Mouse (Mus musculus): ENCODE data around the gene D230025D16Rik. TPM values are rescaled to one million over a fixed set of nuclear protein-coding genes. Genes with fewer than 3 reads are reported as not detected.

The D230025D16Rik gene
- polyA plus RNA-seq, 1 experiment from 2014 or later = 25.9 TPM

GRCm38 (mm10) chr8:105252680-105253537 lies 28.0 kb downstream of the D230025D16Rik start:
- no peak overlapping the region for H3K27ac ChIP-seq (replicated peaks)
- H3K4me3 ChIP-seq = no peak overlapping the region
- peaks cover 37% of the 10 kb centered on the region for H3K27me3 ChIP-seq (replicated peaks; ENCODE audit: low read depth, poor library complexity, severe bottlenecking)
- DNase-seq (ENCODE audit: low spot score) = no peak
- H3K9me3 ChIP-seq = no peaks in the 10 kb centered on the region
- H3K4me1 ChIP-seq = peaks cover 21% of the 10 kb centered on the region
- H3K36me3 ChIP-seq (replicated peaks) = peaks cover 53% of the 10 kb centered on the region
- WGBS = 90% methylated on average over 10 of the region's 10 CpGs

- peaks cover 44% of the 10 kb centered on the region for H3K36me3 ChIP-seq (replicated peaks)
- peak overlapping the region; percentile 72 for H3K4me3 ChIP-seq
- WGBS = 37% methylated on average over 20 of the region's 20 CpGs
- no peak for DNase-seq (ENCODE audit: low spot score)
- peaks cover 46% of the 10 kb centered on the region for H3K27me3 ChIP-seq (replicated peaks; ENCODE audit: low read depth, poor library complexity, severe bottlenecking)
- no peak overlapping the region; the same call in 1 of the 2 replicates for H3K27ac ChIP-seq (replicated peaks)
- H3K4me1 ChIP-seq = peaks cover 24% of the 10 kb centered on the region
- no peaks in the 10 kb centered on the region for H3K9me3 ChIP-seq
Measured at GRCm38 (mm10) chr8:105253766-105254151, 28.8 kb downstream of the D230025D16Rik start.

GRCm38 (mm10) chr8:105254152-105254965 lies 29.4 kb downstream of the D230025D16Rik start:
- DNase-seq (ENCODE audit: low spot score) = peak; percentile 94
- no peaks in the 10 kb centered on the region for H3K9me3 ChIP-seq
- H3K27me3 ChIP-seq (replicated peaks; ENCODE audit: low read depth, poor library complexity, severe bottlenecking) = peaks cover 52% of the 10 kb centered on the region
- WGBS = under 1% methylated on average over 74 of the region's 74 CpGs
- peaks cover 38% of the 10 kb centered on the region for H3K36me3 ChIP-seq (replicated peaks)
- H3K4me1 ChIP-seq = peaks cover 30% of the 10 kb centered on the region
- H3K4me3 ChIP-seq = peak overlapping the region; percentile 72
- H3K27ac ChIP-seq (replicated peaks) = peak overlapping the region; percentile 82

- H3K27me3 ChIP-seq (replicated peaks; ENCODE audit: low read depth, poor library complexity, severe bottlenecking) = peaks cover 58% of the 10 kb centered on the region
- peak within 1 kb of the TSS; percentile 82 for H3K27ac ChIP-seq (replicated peaks)
- peaks cover 36% of the 10 kb centered on the region for H3K4me1 ChIP-seq
- DNase-seq (ENCODE audit: low spot score) = peak; percentile 71
- peak within 1 kb of the TSS; percentile 72 for H3K4me3 ChIP-seq
- H3K9me3 ChIP-seq = no peaks in the 10 kb centered on the region
- WGBS = under 1% methylated on average over 14 of the region's 14 CpGs
- H3K36me3 ChIP-seq (replicated peaks) = peaks cover 32% of the 10 kb centered on the region
Measured at GRCm38 (mm10) chr8:105254966-105255350, 30.0 kb downstream of the D230025D16Rik start, which contains the start of gene B3gnt9. Gene B3gnt9, minus strand, starts transcription at chr8:105255153.

- H3K27ac ChIP-seq (replicated peaks) = no peak overlapping the region
Measured at GRCm38 (mm10) chr8:105257318-105258114, 32.6 kb downstream of the D230025D16Rik start.

GRCm38 (mm10) chr8:105258911-105259720 lies 34.2 kb downstream of the D230025D16Rik start:
- no peak overlapping the region for H3K27ac ChIP-seq (replicated peaks)
- H3K36me3 ChIP-seq (replicated peaks) = no peaks in the 10 kb centered on the region
- DNase-seq (ENCODE audit: low spot score) = peak; percentile 70
- no peaks in the 10 kb centered on the region; the same call in 1 of the 2 replicates for H3K9me3 ChIP-seq
- 2% methylated on average over 55 of the region's 55 CpGs for WGBS
- peaks cover 96% of the 10 kb centered on the region for H3K27me3 ChIP-seq (replicated peaks; ENCODE audit: low read depth, poor library complexity, severe bottlenecking)
- peak overlapping the region; percentile 57 for H3K4me3 ChIP-seq
- peaks cover 34% of the 10 kb centered on the region for H3K4me1 ChIP-seq

More at GRCm38 (mm10) chr8:105257318-105258114, 32.6 kb downstream of the D230025D16Rik start:
- H3K4me3 ChIP-seq = no peak overlapping the region
- H3K9me3 ChIP-seq = no peaks in the 10 kb centered on the region; the same call in 1 of the 2 replicates
- H3K27me3 ChIP-seq (replicated peaks; ENCODE audit: low read depth, poor library complexity, severe bottlenecking) = peaks cover 83% of the 10 kb centered on the region
- H3K36me3 ChIP-seq (replicated peaks) = peaks cover 7% of the 10 kb centered on the region
- H3K4me1 ChIP-seq = peaks cover 37% of the 10 kb centered on the region
- DNase-seq (ENCODE audit: low spot score) = no peak
- WGBS = 66% methylated on average over 7 of the region's 7 CpGs

- Histone ChIP-seq H3K9me3 (no peaks in the 10 kb centered on the region; the same call in 1 of the 2 replicates), H3K27ac (replicated peaks) (no peak overlapping the region), H3K4me1 (peaks cover 34% of the 10 kb centered on the region), H3K27me3 (replicated peaks; ENCODE audit: low read depth, poor library complexity, severe bottlenecking) (peaks cover 100% of the 10 kb centered on the region), H3K36me3 (replicated peaks) (no peaks in the 10 kb centered on the region), H3K4me3 (peak overlapping the region; percentile 57)
- WGBS = 3% methylated on average over 30 of the region's 30 CpGs
- DNase-seq (ENCODE audit: low spot score) = peak; percentile 89
Measured at GRCm38 (mm10) chr8:105259721-105260320, 34.9 kb downstream of the D230025D16Rik start.

GRCm38 (mm10) chr8:105260371-105261099 lies 35.6 kb downstream of the D230025D16Rik start:
- 63% methylated on average over 7 of the region's 7 CpGs for WGBS
- H3K27me3 ChIP-seq (replicated peaks; ENCODE audit: low read depth, poor library complexity, severe bottlenecking) = peaks cover 100% of the 10 kb centered on the region
- peaks cover 32% of the 10 kb centered on the region for H3K4me1 ChIP-seq
- H3K9me3 ChIP-seq = no peaks in the 10 kb centered on the region; the same call in 1 of the 2 replicates
- no peak overlapping the region for H3K4me3 ChIP-seq
- DNase-seq (ENCODE audit: low spot score) = no peak
- no peak overlapping the region for H3K27ac ChIP-seq (replicated peaks)
- H3K36me3 ChIP-seq (replicated peaks) = no peaks in the 10 kb centered on the region

- WGBS = 83% methylated on average over 12 of the region's 12 CpGs
- peaks cover 32% of the 10 kb centered on the region for H3K4me1 ChIP-seq
- peaks cover 100% of the 10 kb centered on the region for H3K27me3 ChIP-seq (replicated peaks; ENCODE audit: low read depth, poor library complexity, severe bottlenecking)
- H3K4me3 ChIP-seq = no peak overlapping the region
- no peaks in the 10 kb centered on the region for H3K36me3 ChIP-seq (replicated peaks)
- H3K9me3 ChIP-seq = peaks cover 4% of the 10 kb centered on the region
- DNase-seq (ENCODE audit: low spot score) = no peak
- no peak overlapping the region for H3K27ac ChIP-seq (replicated peaks)
Measured at GRCm38 (mm10) chr8:105261326-105261980, 36.5 kb downstream of the D230025D16Rik start.

- H3K4me1 ChIP-seq = peaks cover 47% of the 10 kb centered on the region
- H3K27ac ChIP-seq (replicated peaks) = no peak overlapping the region
- peaks cover 100% of the 10 kb centered on the region for H3K27me3 ChIP-seq (replicated peaks; ENCODE audit: low read depth, poor library complexity, severe bottlenecking)
- WGBS = 40% methylated on average over 16 of the region's 16 CpGs
- no peaks in the 10 kb centered on the region for H3K36me3 ChIP-seq (replicated peaks)
- peak overlapping the region; percentile 76 for H3K4me3 ChIP-seq
- no peak for DNase-seq (ENCODE audit: low spot score)
- H3K9me3 ChIP-seq = peaks cover 4% of the 10 kb centered on the region
Measured at GRCm38 (mm10) chr8:105263244-105263912, 38.4 kb downstream of the D230025D16Rik start.

Data from embryonic facial prominence, embryonic 10.5 days (tissue).